Mouse (Mus musculus) fibroblast of lung, adult 2 months (primary cell): ENCODE measurements around the gene Ifna1.
A peak's percentile ranks its signal among the peaks of the same experiment; 100 is the strongest.
"Not testable (repeated sequence)": the region's sequence is repeated elsewhere in the genome, so short reads cannot be mapped to it uniquely, and the experiment has no call there.

Experiments used
- DNase-seq: peaks from one replicate; pipeline ENCODE4 v3.0.0-alpha.2; 2011; ENCODE audit warnings: low read depth

Gene Ifna1

GRCm38 (mm10) chr4:88849698-88850097 is at the start of gene Ifna1:
Gene Ifna1, plus strand, starts transcription at chr4:88850087.
- no peak for DNase-seq

- DNase-seq = not testable (repeated sequence)
These were observed 46.9 kb upstream of the Ifna1 start, which contains the start of gene Gm13287 for GRCm38 (mm10) chr4:88802954-88803353. Gene Gm13287, plus strand, starts transcription at chr4:88803254.

GRCm38 (mm10) chr4:88805231-88805630 is 44.7 kb upstream of the Ifna1 start, which contains the start of gene Gm13288:
Gene Gm13288, plus strand, starts transcription at chr4:88805531.
- not testable (repeated sequence) for DNase-seq

GRCm38 (mm10) chr4:88805761-88806160 is 44.1 kb upstream of the Ifna1 start:
- not testable (repeated sequence) for DNase-seq

- DNase-seq = no peak
These were observed 34.0 kb upstream of the Ifna1 start, which contains the start of gene Ifna7 for GRCm38 (mm10) chr4:88815928-88816327. Gene Ifna7, plus strand, starts transcription at chr4:88816228.

- no peak for DNase-seq
These were observed 30.2 kb upstream of the Ifna1 start, which contains the start of gene Ifna11 for GRCm38 (mm10) chr4:88819659-88820058. Gene Ifna11, plus strand, starts transcription at chr4:88819959.

GRCm38 (mm10) chr4:88822995-88823394 is 26.9 kb upstream of the Ifna1 start:
- DNase-seq = peak; percentile 5

- not testable (repeated sequence) for DNase-seq
These were observed 22.8 kb upstream of the Ifna1 start, which contains the start of gene Ifna6 for GRCm38 (mm10) chr4:88827116-88827515. Gene Ifna6, plus strand, starts transcription at chr4:88827416.

GRCm38 (mm10) chr4:88830523-88830922 is 19.4 kb upstream of the Ifna1 start:
- DNase-seq = peak; percentile 16

GRCm38 (mm10) chr4:88835225-88835624 is 14.7 kb upstream of the Ifna1 start, which contains the start of gene Ifna5:
Gene Ifna5, plus strand, starts transcription at chr4:88835525.
- DNase-seq = not testable (repeated sequence)

- DNase-seq = peak; percentile 4
These were observed 11.1 kb upstream of the Ifna1 start for GRCm38 (mm10) chr4:88838828-88839227.

GRCm38 (mm10) chr4:88840058-88840457 is 9.8 kb upstream of the Ifna1 start:
- DNase-seq = no peak

GRCm38 (mm10) chr4:88841438-88841911 is 8.4 kb upstream of the Ifna1 start, which contains the start of gene Ifna4:
Gene Ifna4, plus strand, starts transcription at chr4:88841861.
- no peak for DNase-seq

GRCm38 (mm10) chr4:88845334-88845733 is 4.6 kb upstream of the Ifna1 start:
- peak; percentile 4 for DNase-seq

GRCm38 (mm10) chr4:88851026-88851763 is 1.3 kb downstream of the Ifna1 start:
- no peak for DNase-seq

GRCm38 (mm10) chr4:88859214-88859613 is 9.3 kb downstream of the Ifna1 start:
- DNase-seq = no peak

- DNase-seq = no peak
These were observed 13.4 kb downstream of the Ifna1 start for GRCm38 (mm10) chr4:88863309-88863708.

- no peak for DNase-seq
These were observed 14.7 kb downstream of the Ifna1 start for GRCm38 (mm10) chr4:88864599-88864998.

GRCm38 (mm10) chr4:88865011-88865569 is 15.2 kb downstream of the Ifna1 start:
- no peak for DNase-seq

- peak; percentile 67 for DNase-seq
These were observed 17.6 kb downstream of the Ifna1 start for GRCm38 (mm10) chr4:88867366-88867925.

GRCm38 (mm10) chr4:88867926-88868911 is 18.3 kb downstream of the Ifna1 start:
- peak; percentile 11 for DNase-seq
